Mouse (Mus musculus) midbrain, postnatal 0 days (tissue): Measurements from ENCODE around the gene Uts2r. TPM values are rescaled to one million over a fixed set of nuclear protein-coding genes. Genes with fewer than 3 reads are reported as not detected.

Experiments
- ATAC-seq: fragments of 200-750 bp; cut with Nextera tagmentation; 2 replicates; pipeline ENCODE4 v1.8.0; 2017; ENCODE audit warnings: moderate number of reproducible peaks, mild to moderate bottlenecking, moderate TSS enrichment, moderate library complexity; ENCODE audit not compliant: low FRiP score
- DNase-seq: peaks from one replicate; pipeline ENCODE4 v3.0.0-alpha.2; 2015; ENCODE audit warnings: low spot score
- H3K27ac ChIP-seq: fragments of 300-500 bp; sonication (generic); 2 replicates; pipeline ENCODE4 v1.5.1; 2014; ENCODE audit warnings: low read depth, mild to moderate bottlenecking, low read length, mixed read lengths
- H3K27me3 ChIP-seq: fragments of 300-500 bp; sonication (generic); 2 replicates; pipeline ENCODE4 v1.6.1; 2014; ENCODE audit warnings: low read length, control low read depth, mixed read lengths; ENCODE audit not compliant: insufficient read depth
- H3K36me3 ChIP-seq: fragments of 300-500 bp; sonication (generic); 2 replicates; pipeline ENCODE4 v1.6.1; 2014; ENCODE audit warnings: low read length, control low read depth, mixed read lengths; ENCODE audit not compliant: insufficient read depth
- H3K4me1 ChIP-seq: fragments of 300-500 bp; sonication (generic); 2 replicates; pipeline ENCODE4 v1.6.1; 2014; ENCODE audit warnings: mild to moderate bottlenecking, control low read depth, antibody characterized with exemption, low read length, mixed read lengths; ENCODE audit not compliant: insufficient read depth
- H3K4me2 ChIP-seq: fragments of 300-500 bp; sonication (generic); 2 replicates; pipeline ENCODE4 v1.6.1; 2014; ENCODE audit warnings: low read depth, mild to moderate bottlenecking, low read length, mixed read lengths; ENCODE audit not compliant: poor library complexity, severe bottlenecking
- H3K4me3 ChIP-seq: fragments of 300-500 bp; sonication (generic); 2 replicates; pipeline ENCODE4 v1.5.1; 2014; ENCODE audit warnings: low read depth, mild to moderate bottlenecking, low read length, moderate library complexity
- H3K9ac ChIP-seq: fragments of 300-500 bp; sonication (generic); replicated peaks from 2 replicates; pipeline ENCODE4 v1.6.1; 2014; ENCODE audit warnings: mild to moderate bottlenecking, low read length, moderate library complexity, mixed read lengths; ENCODE audit not compliant: poor library complexity, severe bottlenecking
- H3K9me3 ChIP-seq: fragments of 300-500 bp; sonication (generic); 2 replicates; pipeline ENCODE4 v1.6.1; 2016; ENCODE audit warnings: low read length, control low read depth
- CTCF ChIP-seq: IDR thresholded peaks from 2 replicates; pipeline ENCODE4 v1.5.1; 2016; ENCODE audit warnings: antibody characterized with exemption, mild to moderate bottlenecking
- WGBS: fragments of 180-500 bp; shearing (Covaris S2); extraction: QIAGEN DNeasy Blood & Tissue Kit; methylation state at CpG from one replicate; pipeline ENCODE4 v1.1.7; 2014; 5-methylcytosine and 5-hydroxymethylcytosine counted together
- polyA plus RNA-seq: library from polyadenylated mRNA; unstranded; fragments of >200 nt; fragmentation: Nextera tagmentation; extraction: Ambion mirVana; gene quantifications from 2 replicates; pipeline ENCODE4 v1.2.1, GENCODE M21; 2015
- total RNA-seq: library from RNA; depleted of rRNA; stranded (reverse); fragments of >200 nt; gene quantifications from 2 replicates; pipeline ENCODE4 v1.2.3, GENCODE M21; 2014; rRNA removed

Gene Uts2r
- total RNA-seq (0.33 and 0.66 TPM in 2 replicates), polyA plus RNA-seq (1.1 and 1.5 TPM in 2 replicates)

- H3K9ac ChIP-seq: no peak within 1 kb of the TSS
- 87% methylated on average over 5 of the region's 5 CpGs for WGBS
- H3K4me3 ChIP-seq: no peak within 1 kb of the TSS
- H3K4me1 ChIP-seq: no peaks in the 10 kb centered on the region
- ATAC-seq (no peak), DNase-seq (no peak)
- H3K27ac ChIP-seq: no peak within 1 kb of the TSS
- 0 out of 2 replicates have a peak, but pooled peaks cover 2% of the 10 kb centered on the region for H3K27me3 ChIP-seq
- H3K4me2 ChIP-seq: no peak within 1 kb of the TSS
- H3K9me3 ChIP-seq: no peaks in the 10 kb centered on the region
- H3K36me3 ChIP-seq: no peaks in the 10 kb centered on the region
- no peak for TF ChIP-seq CTCF
Observed at GRCm38 (mm10) chr11:121159971-121160370, at the start of gene Uts2r. TSS of gene Uts2r (plus strand) at chr11:121160271.

GRCm38 (mm10) chr11:121111051-121111450, 49.0 kb upstream of the Uts2r start:
- no peaks in the 10 kb centered on the region for H3K36me3 ChIP-seq
- H3K9me3 ChIP-seq: no peaks in the 10 kb centered on the region
- no peak for TF ChIP-seq CTCF
- DNase-seq (no peak), ATAC-seq (no peak)
- no peaks in the 10 kb centered on the region for H3K4me1 ChIP-seq
- no peaks in the 10 kb centered on the region for H3K27me3 ChIP-seq
- 88% methylated on average over 3 of the region's 3 CpGs for WGBS
- H3K9ac ChIP-seq: no peak overlapping the region
- no peak overlapping the region for H3K4me3 ChIP-seq
- no peak overlapping the region for H3K27ac ChIP-seq
- no peak overlapping the region for H3K4me2 ChIP-seq

GRCm38 (mm10) chr11:121111601-121112000, 48.5 kb upstream of the Uts2r start:
- 78% methylated on average over 1 of the region's 1 CpGs for WGBS
- no peak for ATAC-seq

GRCm38 (mm10) chr11:121112091-121112775, 47.8 kb upstream of the Uts2r start:
- no peak for ATAC-seq
- Histone ChIP-seq H3K27me3 (no peaks in the 10 kb centered on the region), H3K9ac (no peak overlapping the region), H3K36me3 (no peaks in the 10 kb centered on the region), H3K4me3 (no peak overlapping the region), H3K4me2 (no peak overlapping the region), H3K27ac (no peak overlapping the region), H3K9me3 (no peaks in the 10 kb centered on the region), H3K4me1 (no peaks in the 10 kb centered on the region)
- 83% methylated on average over 5 of the region's 5 CpGs for WGBS
- TF ChIP-seq CTCF: no peak
- peak; percentile 24 for DNase-seq

More at GRCm38 (mm10) chr11:121111601-121112000, 48.5 kb upstream of the Uts2r start:
- Histone ChIP-seq H3K36me3 (no peaks in the 10 kb centered on the region), H3K27me3 (no peaks in the 10 kb centered on the region), H3K9me3 (no peaks in the 10 kb centered on the region), H3K4me1 (no peaks in the 10 kb centered on the region), H3K4me2 (no peak overlapping the region), H3K27ac (no peak overlapping the region), H3K4me3 (no peak overlapping the region), H3K9ac (no peak overlapping the region)
- no peak for DNase-seq
- TF ChIP-seq CTCF: no peak

- 93% methylated on average over 18 of the region's 18 CpGs for WGBS
- TF ChIP-seq CTCF: no peak
- Histone ChIP-seq H3K9me3 (no peaks in the 10 kb centered on the region), H3K4me1 (no peaks in the 10 kb centered on the region), H3K36me3 (no peaks in the 10 kb centered on the region), H3K27ac (no peak overlapping the region), H3K4me3 (no peak overlapping the region), H3K4me2 (no peak overlapping the region), H3K27me3 (no peaks in the 10 kb centered on the region), H3K9ac (no peak overlapping the region)
- ATAC-seq (no peak), DNase-seq (no peak)
Observed at GRCm38 (mm10) chr11:121118106-121118505, 42.0 kb upstream of the Uts2r start.

- no peak within 1 kb of the TSS for H3K9ac ChIP-seq
- H3K4me1 ChIP-seq: no peaks in the 10 kb centered on the region
- no peaks in the 10 kb centered on the region for H3K9me3 ChIP-seq
- no peak within 1 kb of the TSS for H3K27ac ChIP-seq
- no peak within 1 kb of the TSS for H3K4me2 ChIP-seq
- TF ChIP-seq CTCF: no peak
- DNase-seq (no peak), ATAC-seq (no peak)
- 60% methylated on average over 3 of the region's 3 CpGs for WGBS
- H3K36me3 ChIP-seq: no peaks in the 10 kb centered on the region
- no peaks in the 10 kb centered on the region for H3K27me3 ChIP-seq
- no peak within 1 kb of the TSS for H3K4me3 ChIP-seq
Observed at GRCm38 (mm10) chr11:121118577-121118976, 41.5 kb upstream of the Uts2r start, which contains the start of gene Tex19.2. TSS of gene Tex19.2 (minus strand) at chr11:121118677.
